Mouse (Mus musculus): ENCODE data around the gene Idi2. TPM values are rescaled to one million over a fixed set of nuclear protein-coding genes. Genes with fewer than 3 reads are reported as not detected.
"Not testable (repeated sequence)": the region's sequence is repeated elsewhere in the genome, so short reads cannot be mapped to it uniquely, and the experiment has no call there.

Idi2 gene
- polyA plus RNA-seq, 1 experiment from 2014 or later = not detected

- peak; percentile 72 for ATAC-seq
- 2% methylated on average over 33 of the region's 33 CpGs for WGBS
Observed at GRCm38 (mm10) chr13:8995159-8995989, 42.7 kb downstream of the Idi2 start.

GRCm38 (mm10) chr13:8995990-8996786 lies 43.5 kb downstream of the Idi2 start, which contains the start of gene Gtpbp4:
Gene Gtpbp4, minus strand, starts transcription at chr13:8996083.
- Histone ChIP-seq H3K27me3 (replicated peaks; ENCODE audit: control insufficient read depth, insufficient read depth, low read length) (no peaks in the 10 kb centered on the region), H3K9ac (ENCODE audit: low read depth, low read length) (peak within 1 kb of the TSS; percentile 92), H3K9me3 (ENCODE audit: control insufficient read depth, low read length) (no peaks in the 10 kb centered on the region), H3K4me3 (ENCODE audit: low read length) (peak within 1 kb of the TSS; percentile 96), H3K4me2 (ENCODE audit: low read depth, low read length) (peak within 1 kb of the TSS; percentile 83), H3K36me3 (ENCODE audit: control insufficient read depth, insufficient read depth, low read length) (no peaks in the 10 kb centered on the region), H3K27ac (ENCODE audit: low read length) (peak within 1 kb of the TSS; percentile 72), H3K4me1 (ENCODE audit: control insufficient read depth, insufficient read depth, low read length) (peaks cover 9% of the 10 kb centered on the region)
- under 1% methylated on average over 51 of the region's 51 CpGs for WGBS
- ATAC-seq = peak; percentile 99

More at GRCm38 (mm10) chr13:8995159-8995989, 42.7 kb downstream of the Idi2 start:
- Histone ChIP-seq H3K27ac (ENCODE audit: low read length) (peak overlapping the region; percentile 51), H3K4me3 (ENCODE audit: low read length) (peak overlapping the region; percentile 96), H3K4me1 (ENCODE audit: control insufficient read depth, insufficient read depth, low read length) (peaks cover 9% of the 10 kb centered on the region), H3K4me2 (ENCODE audit: low read depth, low read length) (peak overlapping the region; percentile 72), H3K27me3 (replicated peaks; ENCODE audit: control insufficient read depth, insufficient read depth, low read length) (no peaks in the 10 kb centered on the region), H3K9ac (ENCODE audit: low read depth, low read length) (peak overlapping the region; percentile 89), H3K9me3 (ENCODE audit: control insufficient read depth, low read length) (no peaks in the 10 kb centered on the region), H3K36me3 (ENCODE audit: control insufficient read depth, insufficient read depth, low read length) (no peaks in the 10 kb centered on the region)

GRCm38 (mm10) chr13:8997221-8997620 lies 44.6 kb downstream of the Idi2 start:
- ATAC-seq; H3K27ac ChIP-seq (ENCODE audit: low read length); H3K9ac ChIP-seq (ENCODE audit: low read depth, low read length); H3K4me3 ChIP-seq (ENCODE audit: low read length); H3K4me2 ChIP-seq (ENCODE audit: low read depth, low read length); H3K4me1 ChIP-seq (ENCODE audit: control insufficient read depth, insufficient read depth, low read length); H3K36me3 ChIP-seq (ENCODE audit: control insufficient read depth, insufficient read depth, low read length); H3K27me3 ChIP-seq (replicated peaks; ENCODE audit: control insufficient read depth, insufficient read depth, low read length); H3K9me3 ChIP-seq (ENCODE audit: control insufficient read depth, low read length): not testable (repeated sequence)
- WGBS = 77% methylated on average over 5 of the region's 5 CpGs

DNA sequence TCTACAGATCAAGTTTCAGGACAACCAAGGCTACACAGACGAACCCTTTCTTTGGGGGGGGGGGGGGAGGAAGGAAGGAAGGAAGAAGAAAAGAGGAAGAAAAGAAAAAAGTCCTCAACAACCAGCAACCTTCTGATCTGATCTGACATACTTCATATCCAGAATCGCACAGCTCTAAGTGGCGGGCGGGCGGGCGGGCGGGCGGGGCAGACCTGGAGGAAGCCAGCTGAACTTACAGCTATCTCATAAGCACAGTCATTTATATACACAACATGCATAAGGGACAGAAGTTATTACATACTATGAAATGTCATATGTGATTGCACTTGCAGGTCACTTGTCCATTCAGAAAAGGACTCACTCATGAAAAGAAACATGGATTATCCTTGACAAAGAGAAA lies 46.8 kb downstream of the Idi2 start:
- H3K4me3 ChIP-seq (ENCODE audit: low read length) = no peak overlapping the region
- H3K9me3 ChIP-seq (ENCODE audit: control insufficient read depth, low read length) = no peaks in the 10 kb centered on the region
- no peak for ATAC-seq
- no peak overlapping the region for H3K4me2 ChIP-seq (ENCODE audit: low read depth, low read length)
- H3K27me3 ChIP-seq (replicated peaks; ENCODE audit: control insufficient read depth, insufficient read depth, low read length) = no peaks in the 10 kb centered on the region
- H3K9ac ChIP-seq (ENCODE audit: low read depth, low read length) = no peak overlapping the region
- no peak overlapping the region for H3K27ac ChIP-seq (ENCODE audit: low read length)
- WGBS = 88% methylated on average over 7 of the region's 8 CpGs
- H3K4me1 ChIP-seq (ENCODE audit: control insufficient read depth, insufficient read depth, low read length) = peaks cover 9% of the 10 kb centered on the region
- H3K36me3 ChIP-seq (ENCODE audit: control insufficient read depth, insufficient read depth, low read length) = no peaks in the 10 kb centered on the region

DNA sequence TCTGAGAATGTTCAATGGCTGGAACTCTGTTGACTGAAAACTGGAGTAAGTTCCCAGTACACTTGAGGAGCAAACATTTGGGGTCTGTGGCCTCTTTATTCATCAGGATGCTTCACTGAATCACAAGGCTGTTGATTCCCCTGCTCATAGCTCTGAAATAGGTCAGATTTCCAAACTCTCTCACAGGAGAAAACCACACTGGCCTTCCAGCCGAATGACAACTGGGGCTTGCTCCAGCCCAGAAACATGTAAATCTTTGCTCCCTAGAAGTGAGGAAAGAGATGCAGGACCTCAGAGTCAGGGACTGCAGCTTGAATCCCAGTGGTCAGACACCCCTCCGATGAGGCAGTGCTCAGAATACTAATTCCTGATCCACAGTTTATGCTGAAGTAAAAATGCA lies 50.6 kb downstream of the Idi2 start:
- H3K27me3 ChIP-seq (replicated peaks; ENCODE audit: control insufficient read depth, insufficient read depth, low read length) = no peaks in the 10 kb centered on the region
- no peak for ATAC-seq
- no peaks in the 10 kb centered on the region for H3K9me3 ChIP-seq (ENCODE audit: control insufficient read depth, low read length)
- H3K4me3 ChIP-seq (ENCODE audit: low read length) = no peak overlapping the region
- no peak overlapping the region for H3K9ac ChIP-seq (ENCODE audit: low read depth, low read length)
- 80% methylated on average over 2 of the region's 2 CpGs for WGBS
- no peaks in the 10 kb centered on the region for H3K4me1 ChIP-seq (ENCODE audit: control insufficient read depth, insufficient read depth, low read length)
- H3K4me2 ChIP-seq (ENCODE audit: low read depth, low read length) = no peak overlapping the region
- H3K36me3 ChIP-seq (ENCODE audit: control insufficient read depth, insufficient read depth, low read length) = no peaks in the 10 kb centered on the region
- H3K27ac ChIP-seq (ENCODE audit: low read length) = no peak overlapping the region

Small RNA genes within 50 kb of the gene (microRNA-seq; reads per million reads assigned to microRNA genes)
- not detected for gene Gm22750

Other genes with a start within 250 kb of the Idi2 start
- gene Wdr37, start 81.0 kb upstream of the Idi2 start, polyA plus RNA-seq (2015; fragmentation: Nextera tagmentation; extraction: Ambion mirVana) = 13.3 and 13.6 TPM in 2 replicates
- 128 and 130 TPM in 2 replicates for gene Idi1, start 67.4 kb upstream of the Idi2 start, polyA plus RNA-seq (2015; fragmentation: Nextera tagmentation; extraction: Ambion mirVana)
- not detected in 2 replicates for gene Gm9745, start 4.6 kb upstream of the Idi2 start, polyA plus RNA-seq (2015; fragmentation: Nextera tagmentation; extraction: Ambion mirVana)
- gene Gtpbp4, start 43.2 kb downstream of the Idi2 start, polyA plus RNA-seq (2015; fragmentation: Nextera tagmentation; extraction: Ambion mirVana) = 59.2 and 72.4 TPM in 2 replicates
- 32.1 and 36.6 TPM in 2 replicates for gene Larp4b, start 141.0 kb downstream of the Idi2 start, polyA plus RNA-seq (2015; fragmentation: Nextera tagmentation; extraction: Ambion mirVana)